Mouse (Mus musculus): ENCODE results near the gene Psma6.

Gene Psma6

GRCm38 (mm10) chr12:55438611-55439137 lies 54.7 kb downstream of the Psma6 start:
- no peak for DNase-seq (ENCODE audit: low read depth, low spot score)

GRCm38 (mm10) chr12:55440416-55440815 lies 56.4 kb downstream of the Psma6 start:
- DNase-seq (ENCODE audit: low read depth, low spot score) = no peak

GRCm38 (mm10) chr12:55442245-55442644 lies 58.2 kb downstream of the Psma6 start:
- DNase-seq (ENCODE audit: low read depth, low spot score) = no peak

GRCm38 (mm10) chr12:55442861-55443850 lies 59.1 kb downstream of the Psma6 start:
- no peak for DNase-seq (ENCODE audit: low read depth, low spot score)

- DNase-seq (ENCODE audit: low read depth, low spot score) = no peak
Observed at GRCm38 (mm10) chr12:55444031-55444451, 60.0 kb downstream of the Psma6 start.

- DNase-seq (ENCODE audit: low read depth, low spot score) = no peak
Observed at GRCm38 (mm10) chr12:55445583-55445982, 61.6 kb downstream of the Psma6 start.

GRCm38 (mm10) chr12:55446366-55446745 lies 62.3 kb downstream of the Psma6 start:
- no peak for DNase-seq (ENCODE audit: low read depth, low spot score)

GRCm38 (mm10) chr12:55446746-55447395 lies 62.8 kb downstream of the Psma6 start:
- peak; percentile 20 for DNase-seq (ENCODE audit: low read depth, low spot score)

GRCm38 (mm10) chr12:55447396-55447760 lies 63.4 kb downstream of the Psma6 start:
- no peak for DNase-seq (ENCODE audit: low read depth, low spot score)

- no peak for DNase-seq (ENCODE audit: low read depth, low spot score)
Observed at GRCm38 (mm10) chr12:55448457-55448856, 64.4 kb downstream of the Psma6 start.

GRCm38 (mm10) chr12:55449048-55449447 lies 65.0 kb downstream of the Psma6 start:
- DNase-seq (ENCODE audit: low read depth, low spot score) = no peak

- DNase-seq (ENCODE audit: low read depth, low spot score) = no peak
Observed at GRCm38 (mm10) chr12:55450421-55450820, 66.4 kb downstream of the Psma6 start.

- DNase-seq (ENCODE audit: low read depth, low spot score) = no peak
Observed at GRCm38 (mm10) chr12:55452839-55453238, 68.8 kb downstream of the Psma6 start.

GRCm38 (mm10) chr12:55453924-55454323 lies 69.9 kb downstream of the Psma6 start:
- DNase-seq (ENCODE audit: low read depth, low spot score) = no peak

- no peak for DNase-seq (ENCODE audit: low read depth, low spot score)
Observed at GRCm38 (mm10) chr12:55455206-55455605, 71.2 kb downstream of the Psma6 start.

GRCm38 (mm10) chr12:55456136-55456535 lies 72.1 kb downstream of the Psma6 start:
- DNase-seq (ENCODE audit: low read depth, low spot score) = no peak

GRCm38 (mm10) chr12:55456893-55457292 lies 72.9 kb downstream of the Psma6 start:
- DNase-seq (ENCODE audit: low read depth, low spot score) = no peak

- no peak for DNase-seq (ENCODE audit: low read depth, low spot score)
Observed at GRCm38 (mm10) chr12:55459739-55460138, 75.7 kb downstream of the Psma6 start.

GRCm38 (mm10) chr12:55460900-55461299 lies 76.9 kb downstream of the Psma6 start:
- DNase-seq (ENCODE audit: low read depth, low spot score) = no peak

GRCm38 (mm10) chr12:55461767-55462166 lies 77.7 kb downstream of the Psma6 start:
- no peak for DNase-seq (ENCODE audit: low read depth, low spot score)

- no peak for DNase-seq (ENCODE audit: low read depth, low spot score)
Observed at GRCm38 (mm10) chr12:55462456-55462855, 78.4 kb downstream of the Psma6 start.

GRCm38 (mm10) chr12:55463087-55463486 lies 79.1 kb downstream of the Psma6 start:
- DNase-seq (ENCODE audit: low read depth, low spot score) = no peak

Measured in retina, postnatal 7 days (tissue).